Mouse (Mus musculus) intestine, embryonic 16.5 days (tissue): ENCODE results near the gene Gm364. TPM values are rescaled to one million over a fixed set of nuclear protein-coding genes. Genes with fewer than 3 reads are reported as not detected.

Source experiments
- polyA plus RNA-seq: library from polyadenylated mRNA; unstranded; fragments of >200 nt; fragmentation: Nextera tagmentation; extraction: Ambion mirVana; gene quantifications from 2 replicates; pipeline ENCODE4 v1.2.1, GENCODE M21; 2015

Gm364 gene
- polyA plus RNA-seq, 1 experiment from 2014 or later = not detected

Other genes with a start within 250 kb of the Gm364 start
- gene Cd40lg, start 197.0 kb upstream of the Gm364 start, polyA plus RNA-seq = not detected in 2 replicates
- gene Arhgef6, start 70.4 kb upstream of the Gm364 start, polyA plus RNA-seq = 3.6 and 4.0 TPM in 2 replicates
- gene Rbmx, start 16.1 kb upstream of the Gm364 start, polyA plus RNA-seq = 71.2 and 71.9 TPM in 2 replicates
- not detected in 2 replicates for gene Gpr101, start 94.6 kb downstream of the Gm364 start, polyA plus RNA-seq